Mouse (Mus musculus) neural tube, embryonic 14.5 days (tissue): Measurements from ENCODE around the gene Emg1. TPM values are rescaled to one million over a fixed set of nuclear protein-coding genes. Genes with fewer than 3 reads are reported as not detected.

ENCODE experiments used
- ATAC-seq: fragments of 200-750 bp; cut with Nextera tagmentation; 2 replicates; pipeline ENCODE4 v1.8.0; 2017; ENCODE audit warnings: low read depth, mild to moderate bottlenecking, moderate TSS enrichment, moderate library complexity
- H3K27ac ChIP-seq: fragments of 300-500 bp; sonication (generic); 2 replicates; pipeline ENCODE4 v1.5.1; 2014; ENCODE audit warnings: low read depth, mild to moderate bottlenecking, control low read depth, low read length, moderate library complexity, mixed read lengths
- H3K27me3 ChIP-seq: fragments of 300-500 bp; sonication (generic); 2 replicates; pipeline ENCODE4 v1.6.1; 2014; ENCODE audit warnings: low read length; ENCODE audit not compliant: control insufficient read depth, insufficient read depth
- H3K36me3 ChIP-seq: fragments of 300-500 bp; sonication (generic); 2 replicates; pipeline ENCODE4 v1.6.1; 2014; ENCODE audit warnings: low read length, mixed read lengths; ENCODE audit not compliant: control insufficient read depth, insufficient read depth
- H3K4me1 ChIP-seq: fragments of 300-500 bp; sonication (generic); 2 replicates; pipeline ENCODE4 v1.6.1; 2014; ENCODE audit warnings: low read length; ENCODE audit not compliant: control insufficient read depth, insufficient read depth
- H3K4me2 ChIP-seq: fragments of 300-500 bp; sonication (generic); 2 replicates; pipeline ENCODE4 v1.6.1; 2014; ENCODE audit warnings: mild to moderate bottlenecking, low read depth, low read length, control low read depth
- H3K4me3 ChIP-seq: fragments of 300-500 bp; sonication (generic); 2 replicates; pipeline ENCODE4 v1.5.1; 2014; ENCODE audit warnings: low read depth, low read length, control low read depth, mixed read lengths
- H3K9ac ChIP-seq: fragments of 300-500 bp; sonication (generic); replicated peaks from 2 replicates; pipeline ENCODE4 v1.6.1; 2014; ENCODE audit warnings: low read depth, mild to moderate bottlenecking, control low read depth, low read length, mixed read lengths
- H3K9me3 ChIP-seq: fragments of 300-500 bp; sonication (generic); 2 replicates; pipeline ENCODE4 v1.6.1; 2016; ENCODE audit warnings: low read length; ENCODE audit not compliant: control insufficient read depth
- WGBS: fragments of 180-500 bp; shearing (Covaris S2); extraction: QIAGEN DNeasy Blood & Tissue Kit; methylation state at CpG from one replicate; pipeline ENCODE4 v1.1.7; 2014; 5-methylcytosine and 5-hydroxymethylcytosine counted together
- polyA plus RNA-seq: library from polyadenylated mRNA; unstranded; fragments of >200 nt; fragmentation: Nextera tagmentation; extraction: Ambion mirVana; gene quantifications from 2 replicates; pipeline ENCODE4 v1.2.1, GENCODE M21; 2014

Gene Emg1
- polyA plus RNA-seq, 1 experiment from 2014 or later = 94.2 TPM

GRCm38 (mm10) chr6:124679486-124679885, 32.5 kb downstream of the Emg1 start:
- H3K9ac ChIP-seq = no peak overlapping the region
- no peak overlapping the region for H3K4me2 ChIP-seq
- no peaks in the 10 kb centered on the region for H3K9me3 ChIP-seq
- no peak overlapping the region for H3K27ac ChIP-seq
- no peak for ATAC-seq
- H3K4me1 ChIP-seq = no peaks in the 10 kb centered on the region
- WGBS = 98% methylated on average over 3 of the region's 3 CpGs
- no peak overlapping the region for H3K4me3 ChIP-seq
- H3K36me3 ChIP-seq = no peaks in the 10 kb centered on the region
- no peaks in the 10 kb centered on the region for H3K27me3 ChIP-seq

GRCm38 (mm10) chr6:124678769-124679168, 33.2 kb downstream of the Emg1 start:
- Histone ChIP-seq H3K36me3 (no peaks in the 10 kb centered on the region), H3K27me3 (no peaks in the 10 kb centered on the region), H3K4me1 (no peaks in the 10 kb centered on the region), H3K4me3 (no peak overlapping the region), H3K27ac (no peak overlapping the region), H3K9ac (no peak overlapping the region), H3K9me3 (no peaks in the 10 kb centered on the region), H3K4me2 (no peak overlapping the region)
- ATAC-seq = no peak
- 96% methylated on average over 7 of the region's 7 CpGs for WGBS

- ATAC-seq = no peak
- Histone ChIP-seq H3K4me3 (no peak overlapping the region), H3K9ac (no peak overlapping the region), H3K4me1 (no peaks in the 10 kb centered on the region), H3K27me3 (no peaks in the 10 kb centered on the region), H3K27ac (no peak overlapping the region), H3K36me3 (no peaks in the 10 kb centered on the region), H3K9me3 (no peaks in the 10 kb centered on the region), H3K4me2 (no peak overlapping the region)
- 87% methylated on average over 6 of the region's 6 CpGs for WGBS
These were observed 35.8 kb downstream of the Emg1 start for GRCm38 (mm10) chr6:124676171-124676570.

- H3K9ac ChIP-seq = no peak overlapping the region
- H3K4me1 ChIP-seq = no peaks in the 10 kb centered on the region
- no peaks in the 10 kb centered on the region for H3K9me3 ChIP-seq
- no peak overlapping the region for H3K4me3 ChIP-seq
- no peak for ATAC-seq
- WGBS = 94% methylated on average over 7 of the region's 7 CpGs
- H3K36me3 ChIP-seq = no peaks in the 10 kb centered on the region
- no peaks in the 10 kb centered on the region for H3K27me3 ChIP-seq
- no peak overlapping the region for H3K27ac ChIP-seq
- H3K4me2 ChIP-seq = no peak overlapping the region
These were observed 37.4 kb downstream of the Emg1 start for GRCm38 (mm10) chr6:124674591-124674990.

GRCm38 (mm10) chr6:124673619-124674018, 38.4 kb downstream of the Emg1 start:
- no peak overlapping the region for H3K27ac ChIP-seq
- 87% methylated on average over 9 of the region's 9 CpGs for WGBS
- H3K4me2 ChIP-seq = no peak overlapping the region
- no peak overlapping the region for H3K9ac ChIP-seq
- H3K4me1 ChIP-seq = no peaks in the 10 kb centered on the region
- no peaks in the 10 kb centered on the region for H3K27me3 ChIP-seq
- H3K4me3 ChIP-seq = no peak overlapping the region
- H3K9me3 ChIP-seq = no peaks in the 10 kb centered on the region
- ATAC-seq = no peak
- H3K36me3 ChIP-seq = no peaks in the 10 kb centered on the region

GRCm38 (mm10) chr6:124672100-124672499, 39.9 kb downstream of the Emg1 start:
- no peaks in the 10 kb centered on the region for H3K9me3 ChIP-seq
- no peak overlapping the region for H3K4me2 ChIP-seq
- no peaks in the 10 kb centered on the region for H3K36me3 ChIP-seq
- no peaks in the 10 kb centered on the region for H3K4me1 ChIP-seq
- no peaks in the 10 kb centered on the region for H3K27me3 ChIP-seq
- no peak overlapping the region for H3K4me3 ChIP-seq
- no peak overlapping the region for H3K9ac ChIP-seq
- 76% methylated on average over 6 of the region's 6 CpGs for WGBS
- no peak for ATAC-seq
- H3K27ac ChIP-seq = no peak overlapping the region

GRCm38 (mm10) chr6:124670281-124670900, 41.6 kb downstream of the Emg1 start:
- no peak for ATAC-seq
- H3K27ac ChIP-seq = no peak overlapping the region
- no peaks in the 10 kb centered on the region for H3K36me3 ChIP-seq
- no peaks in the 10 kb centered on the region for H3K4me1 ChIP-seq
- 97% methylated on average over 7 of the region's 7 CpGs for WGBS
- H3K9ac ChIP-seq = no peak overlapping the region
- no peaks in the 10 kb centered on the region for H3K9me3 ChIP-seq
- no peak overlapping the region for H3K4me3 ChIP-seq
- H3K27me3 ChIP-seq = no peaks in the 10 kb centered on the region
- no peak overlapping the region for H3K4me2 ChIP-seq

GRCm38 (mm10) chr6:124669234-124669859, 42.6 kb downstream of the Emg1 start:
- H3K4me1 ChIP-seq = no peaks in the 10 kb centered on the region
- WGBS = 87% methylated on average over 11 of the region's 11 CpGs
- no peak for ATAC-seq
- H3K4me3 ChIP-seq = no peak overlapping the region
- no peak overlapping the region for H3K27ac ChIP-seq
- no peaks in the 10 kb centered on the region for H3K36me3 ChIP-seq
- H3K9me3 ChIP-seq = no peaks in the 10 kb centered on the region
- no peaks in the 10 kb centered on the region for H3K27me3 ChIP-seq
- H3K4me2 ChIP-seq = no peak overlapping the region
- no peak overlapping the region for H3K9ac ChIP-seq

GRCm38 (mm10) chr6:124665011-124665410, 47.0 kb downstream of the Emg1 start:
- Histone ChIP-seq H3K4me3 (no peak overlapping the region), H3K9me3 (no peaks in the 10 kb centered on the region), H3K4me2 (no peak overlapping the region), H3K4me1 (no peaks in the 10 kb centered on the region), H3K9ac (no peak overlapping the region), H3K27me3 (no peaks in the 10 kb centered on the region), H3K27ac (no peak overlapping the region), H3K36me3 (no peaks in the 10 kb centered on the region)
- 95% methylated on average over 10 of the region's 10 CpGs for WGBS
- no peak for ATAC-seq
